Mouse (Mus musculus) thymus, postnatal 10 days (tissue): ENCODE data around the gene Smarcd1.
"Not testable (repeated sequence)": the region's sequence is repeated elsewhere in the genome, so short reads cannot be mapped to it uniquely, and the experiment has no call there.

Source experiments
- DNase-seq, 2 experiments: peaks; one replicate each; pipeline ENCODE4 v3.0.0; 2021; ENCODE audit warnings: low spot score in 2 of 2

Smarcd1 gene

GRCm38 (mm10) chr15:99682880-99683279 lies 19.0 kb upstream of the Smarcd1 start:
- DNase-seq: no peak

- no peak for DNase-seq
These were observed 17.8 kb upstream of the Smarcd1 start for GRCm38 (mm10) chr15:99684156-99684555.

GRCm38 (mm10) chr15:99688712-99689111 lies 13.2 kb upstream of the Smarcd1 start:
- peak in 1 of 2 experiments; percentile 43 for DNase-seq

- no peak for DNase-seq
These were observed 11.0 kb upstream of the Smarcd1 start for GRCm38 (mm10) chr15:99690924-99691323.

- DNase-seq: no peak
These were observed 10.0 kb upstream of the Smarcd1 start for GRCm38 (mm10) chr15:99691976-99692375.

- no peak for DNase-seq
These were observed 4.6 kb upstream of the Smarcd1 start for GRCm38 (mm10) chr15:99697309-99697708.

GRCm38 (mm10) chr15:99698533-99699085 lies 3.3 kb upstream of the Smarcd1 start:
- no peak for DNase-seq

- no peak for DNase-seq
These were observed 2.2 kb upstream of the Smarcd1 start for GRCm38 (mm10) chr15:99699715-99700114.

- no peak for DNase-seq
These were observed 1.5 kb upstream of the Smarcd1 start for GRCm38 (mm10) chr15:99700219-99701106.

GRCm38 (mm10) chr15:99701640-99701998 lies 310 bp upstream of the Smarcd1 start:
- DNase-seq: not testable (repeated sequence)

- no peak for DNase-seq
These were observed 1.2 kb downstream of the Smarcd1 start for GRCm38 (mm10) chr15:99703104-99703503.

GRCm38 (mm10) chr15:99703676-99704040 lies 1.7 kb downstream of the Smarcd1 start:
- no peak for DNase-seq

- DNase-seq: no peak
These were observed 2.2 kb downstream of the Smarcd1 start for GRCm38 (mm10) chr15:99704041-99704681.

GRCm38 (mm10) chr15:99704881-99705280 lies 3.0 kb downstream of the Smarcd1 start:
- no peak for DNase-seq

- DNase-seq: peak in 1 of 2 experiments; percentile 43
These were observed 3.6 kb downstream of the Smarcd1 start, which contains the start of gene Gm17349 for GRCm38 (mm10) chr15:99705440-99706048. Gene Gm17349, minus strand, starts transcription at chr15:99705490.

GRCm38 (mm10) chr15:99708176-99708575 lies 6.2 kb downstream of the Smarcd1 start:
- no peak for DNase-seq

GRCm38 (mm10) chr15:99710221-99711190 lies 8.6 kb downstream of the Smarcd1 start:
- no peak for DNase-seq

- no peak for DNase-seq
These were observed 9.6 kb downstream of the Smarcd1 start for GRCm38 (mm10) chr15:99711491-99711890.

GRCm38 (mm10) chr15:99712666-99713559 lies 11.0 kb downstream of the Smarcd1 start:
- no peak for DNase-seq

- no peak for DNase-seq
These were observed 11.6 kb downstream of the Smarcd1 start for GRCm38 (mm10) chr15:99713569-99713968.
